Mouse (Mus musculus) mesoderm, embryonic 11.5 days (tissue): ENCODE measurements around the gene Ndst2.
A peak's percentile ranks its signal among the peaks of the same experiment; 100 is the strongest.
"Not testable (repeated sequence)": the region's sequence is repeated elsewhere in the genome, so short reads cannot be mapped to it uniquely, and the experiment has no call there.

Source experiments
- DNase-seq: peaks from one replicate; pipeline ENCODE4 v3.0.0-alpha.2; 2012; ENCODE audit warnings: low read depth, low spot score

Gene Ndst2

DNA sequence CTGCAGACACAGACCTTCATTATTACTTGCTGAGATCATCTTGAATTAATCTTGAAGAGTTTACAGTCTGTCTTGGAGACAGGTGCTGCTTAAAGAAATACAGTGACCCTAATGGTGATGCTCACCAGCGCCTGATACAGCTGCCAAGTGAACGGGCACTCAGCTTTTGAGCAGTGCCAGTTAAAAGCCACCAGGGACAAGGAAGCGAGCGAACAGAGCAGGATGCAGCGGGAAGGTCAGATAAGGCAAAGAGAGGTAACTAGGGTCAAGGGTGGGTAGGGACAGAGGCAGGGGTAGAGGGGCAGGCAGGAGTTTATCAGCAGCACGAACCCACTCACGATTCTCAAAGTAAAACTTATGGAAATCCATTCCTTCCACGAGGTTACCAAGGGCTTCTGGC lies 4.1 kb upstream of the Ndst2 start:
- no peak for DNase-seq

DNA sequence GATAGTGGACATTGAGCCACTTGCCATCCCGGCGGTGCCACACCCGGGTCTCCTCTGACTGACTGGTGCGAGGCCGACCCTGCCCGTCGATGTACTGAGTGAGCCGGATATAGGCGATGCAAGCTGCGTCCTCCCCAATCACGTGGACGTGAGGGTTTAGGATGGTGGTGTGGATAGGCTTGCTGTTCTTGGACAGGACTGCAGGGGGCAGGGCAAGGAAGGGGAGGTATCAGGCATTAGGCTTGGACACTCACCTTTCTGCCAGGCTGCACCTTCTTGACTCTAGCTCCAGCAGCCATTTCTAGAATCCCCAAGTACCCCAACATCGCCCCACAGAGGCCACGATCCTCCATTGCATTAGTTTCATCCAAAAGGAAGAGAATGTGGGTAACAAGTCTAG lies 2.9 kb upstream of the Ndst2 start:
- DNase-seq, result peak; percentile 51

DNA sequence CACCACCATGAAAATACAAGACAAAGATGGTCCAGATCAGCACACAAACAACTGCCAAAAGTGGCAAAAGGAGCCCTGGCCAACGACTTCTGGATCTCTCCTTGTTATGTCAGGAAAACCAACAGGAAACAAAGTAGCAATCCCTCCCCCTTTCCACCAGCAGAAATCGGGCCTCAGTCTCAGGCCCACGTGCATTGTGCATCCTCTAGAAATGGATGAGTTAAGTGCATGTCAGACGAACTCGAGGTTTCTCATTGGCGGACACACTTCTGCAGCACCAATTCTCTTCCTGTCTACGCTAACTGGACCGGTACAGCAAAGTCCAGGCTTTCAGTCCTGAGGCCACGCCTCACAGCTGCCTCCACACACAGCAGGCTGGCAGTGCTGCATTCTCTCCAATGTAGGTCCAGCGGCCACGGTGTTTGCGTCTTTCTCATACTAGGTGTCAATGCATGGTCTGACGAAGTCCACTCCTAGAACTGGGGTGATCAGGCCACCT lies 1.6 kb upstream of the Ndst2 start:
- no peak for DNase-seq

GRCm38 (mm10) chr14:20735052-20735451 lies 690 bp upstream of the Ndst2 start:
- no peak for DNase-seq

DNA sequence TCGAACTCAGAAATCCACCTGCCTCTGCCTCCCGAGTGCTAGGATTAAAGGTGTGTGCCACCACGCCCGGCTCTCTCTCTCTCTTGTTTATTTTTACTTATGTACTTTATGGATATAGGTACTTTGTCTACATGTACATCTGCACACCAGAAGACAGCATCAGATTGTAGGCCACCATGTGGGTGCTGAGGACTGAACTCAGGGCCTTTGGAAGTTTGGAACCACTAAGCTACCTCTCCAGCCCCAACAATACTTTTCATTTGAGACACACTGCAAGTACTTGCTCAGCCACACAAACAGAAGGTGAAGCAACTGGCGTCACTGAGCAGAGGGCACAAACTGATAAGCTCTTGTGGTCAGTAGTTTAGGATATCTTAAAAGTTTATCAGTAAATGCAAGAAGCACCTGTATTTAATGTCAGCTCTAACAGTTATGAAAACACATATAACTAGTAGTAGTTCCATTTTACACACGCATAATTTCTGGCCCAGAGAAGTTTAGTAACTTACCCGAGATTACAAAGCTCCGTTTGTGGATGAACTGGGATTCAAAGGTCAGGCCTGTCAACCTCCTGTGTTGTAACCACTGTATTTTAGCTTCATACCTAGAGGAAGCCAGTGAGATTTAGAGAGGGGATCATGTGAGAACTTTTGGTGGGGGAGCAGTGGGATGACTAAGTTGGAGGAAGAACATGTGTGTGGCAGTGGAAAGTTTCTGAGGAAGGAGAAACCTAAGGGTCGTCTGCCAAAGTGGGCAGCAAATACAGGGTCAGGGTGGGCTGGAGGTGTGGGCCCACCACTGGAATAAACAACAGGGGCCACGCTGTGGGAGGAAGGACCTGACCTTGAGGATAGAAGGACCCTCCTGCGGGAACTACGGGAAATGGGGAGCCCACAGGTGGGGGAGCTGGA lies 1.1 kb downstream of the Ndst2 start:
- no peak for DNase-seq

- DNase-seq, result no peak
Observed at GRCm38 (mm10) chr14:20730853-20731602, 3.3 kb downstream of the Ndst2 start.

- DNase-seq, result no peak
Observed at GRCm38 (mm10) chr14:20729871-20730270, 4.5 kb downstream of the Ndst2 start.

- no peak for DNase-seq
Observed at GRCm38 (mm10) chr14:20725660-20726339, 8.6 kb downstream of the Ndst2 start.

GRCm38 (mm10) chr14:20724043-20724442 lies 10.3 kb downstream of the Ndst2 start:
- DNase-seq, result peak; percentile 65

GRCm38 (mm10) chr14:20723006-20723405 lies 11.4 kb downstream of the Ndst2 start:
- DNase-seq, result no peak

DNA sequence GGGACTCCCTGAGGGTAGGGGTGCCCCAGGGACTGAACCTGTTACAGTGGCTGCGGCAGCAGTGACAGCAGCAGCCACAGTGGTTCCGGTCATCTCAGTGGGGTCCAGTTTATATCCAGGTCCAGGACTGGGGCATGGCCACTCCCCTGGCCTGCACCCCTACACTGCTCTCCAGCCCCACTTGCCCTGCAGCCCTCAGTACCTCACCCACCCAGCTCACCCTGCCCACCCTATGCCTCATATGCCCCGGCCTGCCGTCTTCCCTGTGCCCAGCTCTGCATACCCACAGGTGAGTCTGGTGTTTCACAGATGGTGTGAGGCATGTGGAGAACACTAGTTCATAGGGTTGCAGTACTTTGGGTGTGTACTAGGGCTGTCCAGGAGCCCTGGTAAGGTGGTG lies 13.0 kb downstream of the Ndst2 start:
- DNase-seq, result no peak

DNA sequence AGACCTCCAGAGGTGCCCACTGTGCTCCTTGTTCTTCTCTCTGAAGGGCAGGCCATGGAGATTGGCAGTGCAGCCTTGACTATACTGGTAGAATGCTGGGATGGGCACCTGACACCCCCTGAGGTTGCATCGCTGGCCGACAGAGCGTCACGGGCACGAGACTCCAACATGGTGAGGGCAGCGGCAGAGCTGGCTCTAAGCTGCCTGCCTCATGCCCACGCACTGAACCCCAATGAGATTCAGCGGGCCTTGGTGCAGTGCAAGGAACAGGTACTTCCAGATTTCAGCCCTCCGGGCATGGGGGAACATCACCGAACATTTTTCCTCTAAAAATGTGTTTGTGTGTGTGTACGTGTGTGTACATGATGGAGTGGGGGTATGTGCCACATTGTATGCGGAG lies 14.6 kb downstream of the Ndst2 start:
- no peak for DNase-seq

- no peak for DNase-seq
Observed at GRCm38 (mm10) chr14:20718443-20718842, 15.9 kb downstream of the Ndst2 start.

DNA sequence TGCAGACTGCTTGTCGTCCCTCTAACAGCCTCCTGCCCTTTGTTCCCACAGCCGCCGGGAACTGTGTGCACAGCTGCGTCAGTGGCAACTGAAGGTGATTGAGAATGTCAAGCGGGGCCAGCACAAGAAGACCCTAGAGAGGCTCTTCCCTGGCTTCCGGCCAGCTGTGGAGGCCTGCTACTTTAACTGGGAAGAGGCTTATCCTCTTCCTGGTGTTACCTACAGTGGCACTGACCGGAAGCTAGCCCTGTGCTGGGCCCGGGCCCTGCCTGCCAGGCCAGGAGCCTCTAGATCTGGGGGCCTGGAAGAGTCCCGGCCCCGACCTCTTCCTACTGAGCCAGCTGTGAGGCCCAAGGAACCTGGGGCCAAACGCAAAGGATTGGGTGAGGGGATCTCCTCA lies 20.5 kb downstream of the Ndst2 start:
- DNase-seq, result no peak

DNA sequence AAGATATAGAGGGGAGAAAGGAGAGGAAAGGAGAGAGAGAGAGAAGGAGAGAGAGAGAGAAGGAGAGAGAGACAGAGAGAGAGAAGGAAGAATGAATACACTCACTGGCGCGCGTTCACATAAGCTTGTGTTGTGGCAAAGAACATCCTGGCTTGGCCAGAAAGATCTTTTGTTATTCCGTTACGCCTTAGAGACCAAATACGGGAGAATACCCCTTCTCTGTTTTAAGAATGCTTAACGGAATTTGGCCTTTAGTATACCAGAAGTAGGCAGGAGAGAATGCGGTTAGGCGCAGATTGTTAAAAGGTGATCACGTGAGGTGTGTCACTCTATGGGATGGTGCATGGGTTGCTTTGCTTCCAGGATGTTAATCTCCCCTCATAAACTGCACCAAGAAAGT lies 26.1 kb downstream of the Ndst2 start:
- no peak for DNase-seq

- DNase-seq, result peak; percentile 92
Observed at GRCm38 (mm10) chr14:20707201-20708190, 26.9 kb downstream of the Ndst2 start, which contains the start of gene Zswim8. Gene Zswim8, plus strand, starts transcription at chr14:20707552.

DNA sequence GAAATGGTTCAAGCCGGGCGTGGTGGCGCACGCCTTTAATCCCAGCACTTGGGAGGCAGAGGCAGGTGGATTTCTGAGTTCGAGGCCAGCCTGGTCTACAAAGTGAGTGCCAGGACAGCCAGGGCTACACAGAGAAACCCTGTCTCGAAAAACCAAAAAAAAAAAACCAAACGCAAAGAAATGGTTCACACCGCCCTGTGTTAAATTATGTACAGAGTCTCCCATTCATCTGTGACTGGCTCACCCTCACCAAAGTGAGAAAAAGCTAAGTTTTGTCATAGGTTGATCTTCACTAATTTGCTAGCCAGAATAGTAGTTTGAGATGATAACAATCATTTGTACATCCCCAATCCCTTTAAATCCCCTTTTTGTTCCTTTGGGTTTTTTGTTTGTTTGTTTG lies 30.9 kb downstream of the Ndst2 start:
- not testable (repeated sequence) for DNase-seq

DNA sequence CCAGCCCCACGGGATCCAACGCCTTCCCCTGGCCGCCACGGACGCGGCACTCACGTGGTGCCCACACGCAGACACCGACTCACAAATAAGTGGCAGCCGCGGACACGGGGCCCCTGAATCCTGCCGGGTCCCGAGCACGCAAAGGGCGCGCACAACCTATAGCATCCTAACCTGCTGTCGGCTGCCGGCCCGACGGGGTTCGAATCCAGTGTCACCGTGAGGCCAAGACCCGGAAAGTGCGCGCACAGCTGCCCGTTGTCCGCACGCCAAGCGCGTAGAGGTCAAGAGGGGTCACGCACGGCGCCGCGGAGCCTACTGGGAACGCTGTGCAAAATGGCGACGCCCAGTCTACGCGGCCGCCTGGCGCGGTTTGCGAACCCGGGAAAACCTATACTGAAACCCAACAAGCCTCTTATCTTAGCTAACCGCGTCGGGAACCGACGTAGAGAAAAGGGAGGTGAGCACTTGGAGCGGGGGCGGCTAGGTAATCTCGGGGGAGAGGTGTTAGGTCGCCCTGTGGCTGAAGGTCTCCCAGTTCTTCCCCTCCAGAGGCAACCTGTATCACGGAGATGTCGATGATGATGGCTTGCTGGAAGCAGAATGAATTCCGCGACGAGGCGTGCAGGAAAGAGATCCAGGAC lies 31.5 kb downstream of the Ndst2 start, which contains the start of gene Chchd1:
Chchd1 (plus strand) TSS at position 266 of the 641 bp plus-strand sequence.
- peak; percentile 93 for DNase-seq

- DNase-seq, result no peak
Observed at GRCm38 (mm10) chr14:20702096-20702740, 32.1 kb downstream of the Ndst2 start.

DNA sequence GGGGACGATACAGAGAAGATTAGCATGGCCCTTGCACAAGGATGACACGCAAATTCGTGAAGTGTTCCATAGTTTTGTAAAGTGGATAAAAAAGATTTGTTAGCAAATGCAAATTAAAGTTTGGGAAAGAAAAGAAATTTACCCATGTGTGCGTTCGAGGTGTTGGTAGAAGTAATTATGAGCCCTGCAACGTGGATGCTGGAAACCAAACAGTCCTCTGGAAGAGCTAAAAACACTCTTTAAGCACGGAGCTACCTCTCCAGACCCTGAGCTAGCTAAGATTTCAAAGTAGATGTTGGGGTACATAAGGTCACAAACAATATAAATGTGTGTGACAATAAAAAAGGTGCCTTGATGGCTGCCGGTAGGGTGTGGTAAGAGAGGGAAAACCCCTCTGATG lies 32.8 kb downstream of the Ndst2 start:
- no peak for DNase-seq
